Mouse (Mus musculus) midbrain, embryonic 10.5 days (tissue): Measurements from ENCODE around the gene Hdac6. TPM values are rescaled to one million over a fixed set of nuclear protein-coding genes. Genes with fewer than 3 reads are reported as not detected.
"Not testable (repeated sequence)": the region's sequence is repeated elsewhere in the genome, so short reads cannot be mapped to it uniquely, and the experiment has no call there.

ENCODE experiments used
- DNase-seq: peaks from one replicate; pipeline ENCODE4 v3.0.0-alpha.2; 2017; ENCODE audit warnings: low spot score
- H3K27ac ChIP-seq: fragments of 300-500 bp; sonication (generic); replicated peaks from 2 replicates; pipeline ENCODE4 v1.5.1; 2016; ENCODE audit warnings: mild to moderate bottlenecking
- H3K27me3 ChIP-seq: fragments of 300-500 bp; sonication (generic); 2 replicates; pipeline ENCODE4 v1.6.1; 2016; ENCODE audit warnings: low read depth, mild to moderate bottlenecking; ENCODE audit not compliant: poor library complexity, severe bottlenecking
- H3K36me3 ChIP-seq: fragments of 300-500 bp; sonication (generic); 2 replicates; pipeline ENCODE4 v1.6.1; 2016; ENCODE audit warnings: mild to moderate bottlenecking, moderate library complexity
- H3K4me1 ChIP-seq: fragments of 300-500 bp; sonication (generic); 2 replicates; pipeline ENCODE4 v1.6.1; 2016
- H3K4me3 ChIP-seq: fragments of 300-500 bp; sonication (generic); 2 replicates; pipeline ENCODE4 v1.5.1; 2016; ENCODE audit warnings: mild to moderate bottlenecking, moderate library complexity
- H3K9me3 ChIP-seq: fragments of 300-500 bp; sonication (generic); replicated peaks from 2 replicates; pipeline ENCODE4 v1.6.1; 2016; ENCODE audit warnings: mild to moderate bottlenecking
- WGBS: fragments of 180-500 bp; shearing (Covaris S2); methylation state at CpG from one replicate; pipeline ENCODE4 v1.1.7; 2016; 5-methylcytosine and 5-hydroxymethylcytosine counted together
- polyA plus RNA-seq: library from polyadenylated mRNA; unstranded; fragments of >200 nt; fragmentation: Nextera tagmentation; extraction: Ambion mirVana; gene quantifications from 2 replicates; pipeline ENCODE4 v1.2.1, GENCODE M21; 2016

Gene Hdac6
- polyA plus RNA-seq, 1 experiment from 2014 or later: 71.7 TPM

DNA sequence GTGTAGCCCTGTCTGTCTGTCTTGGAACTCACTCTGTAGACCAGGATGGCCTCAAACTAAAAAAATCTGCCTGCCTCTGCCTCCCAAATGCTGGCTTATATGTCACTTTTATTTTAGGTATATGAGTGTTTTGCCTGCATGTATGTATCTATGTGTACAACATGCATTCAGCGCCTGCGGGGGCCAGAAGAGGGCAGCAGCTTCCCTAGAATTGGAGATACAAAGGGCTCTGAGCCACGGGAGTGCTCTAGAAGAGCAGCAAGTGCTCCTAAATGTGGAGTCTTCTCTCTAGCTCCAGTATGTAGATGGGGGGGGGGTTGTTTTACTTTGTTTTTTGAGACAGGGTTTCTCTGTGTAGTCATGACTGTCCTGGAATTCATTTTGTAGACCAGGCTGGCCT lies 32.0 kb downstream of the Hdac6 start:
- whole genome bisulfite sequencing: 26% methylated on average over 3 of the region's 3 CpGs
- Histone ChIP-seq H3K27me3 (peaks cover 12% of the 10 kb centered on the region), H3K4me1 (peaks cover 17% of the 10 kb centered on the region)
- not testable (repeated sequence) for DNase-seq, H3K9me3 ChIP-seq, H3K36me3 ChIP-seq, H3K4me3 ChIP-seq, H3K27ac ChIP-seq

DNA sequence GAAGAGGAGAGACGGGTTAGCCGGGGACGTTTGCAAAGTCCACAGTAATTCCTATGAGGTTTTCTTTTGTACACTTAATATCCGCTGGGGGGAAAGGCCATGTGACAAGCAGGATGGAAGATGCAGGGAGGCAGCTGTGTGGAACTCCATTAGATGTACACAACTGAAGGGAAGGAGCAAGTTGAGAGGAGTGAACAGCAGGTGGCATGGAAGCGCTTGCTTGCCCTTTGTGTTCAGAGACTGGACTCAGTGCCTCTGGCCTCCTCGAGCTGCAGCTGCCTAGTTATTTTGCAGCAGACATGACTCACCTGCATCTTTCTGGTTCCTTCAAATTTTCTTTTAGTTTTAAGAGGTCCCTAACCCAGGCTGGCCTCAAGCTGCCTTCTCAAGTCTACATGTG lies 37.2 kb downstream of the Hdac6 start:
- 54% methylated on average over 6 of the region's 6 CpGs for WGBS
- H3K27ac ChIP-seq: no peak overlapping the region
- peaks cover 7% of the 10 kb centered on the region for H3K9me3 ChIP-seq
- no peak overlapping the region for H3K4me3 ChIP-seq
- H3K27me3 ChIP-seq: no peaks in the 10 kb centered on the region
- peaks cover 20% of the 10 kb centered on the region for H3K36me3 ChIP-seq
- DNase-seq: no peak
- H3K4me1 ChIP-seq: no peaks in the 10 kb centered on the region

DNA sequence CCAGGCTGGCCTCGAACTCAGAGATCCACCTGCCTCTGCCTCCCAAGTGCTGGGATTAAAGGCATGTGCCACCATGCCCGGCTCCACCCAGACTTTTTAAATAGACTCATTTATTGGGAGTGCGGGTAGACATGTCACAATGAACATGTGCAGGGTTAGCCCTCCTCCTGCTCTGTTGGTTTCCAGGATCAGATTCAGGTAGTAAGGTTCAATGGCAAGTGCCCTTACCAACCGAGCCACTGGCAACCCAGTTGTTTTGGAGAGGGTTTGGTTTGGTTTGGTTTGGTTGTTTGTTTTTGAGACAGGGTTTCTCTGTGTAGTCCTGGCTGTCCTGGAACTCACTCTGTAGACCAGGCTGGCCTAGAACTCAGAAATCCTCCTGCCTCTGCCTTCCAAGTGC lies 38.4 kb downstream of the Hdac6 start, which contains the start of gene Gm10490:
Gene Gm10490, plus strand, starts transcription at position 301 of the 400 bp plus-strand sequence.
- not testable (repeated sequence) for H3K4me3 ChIP-seq, H3K27ac ChIP-seq, DNase-seq, H3K9me3 ChIP-seq, H3K27me3 ChIP-seq, H3K4me1 ChIP-seq
- 94% methylated on average over 4 of the region's 4 CpGs for WGBS
- H3K36me3 ChIP-seq: peaks cover 29% of the 10 kb centered on the region

DNA sequence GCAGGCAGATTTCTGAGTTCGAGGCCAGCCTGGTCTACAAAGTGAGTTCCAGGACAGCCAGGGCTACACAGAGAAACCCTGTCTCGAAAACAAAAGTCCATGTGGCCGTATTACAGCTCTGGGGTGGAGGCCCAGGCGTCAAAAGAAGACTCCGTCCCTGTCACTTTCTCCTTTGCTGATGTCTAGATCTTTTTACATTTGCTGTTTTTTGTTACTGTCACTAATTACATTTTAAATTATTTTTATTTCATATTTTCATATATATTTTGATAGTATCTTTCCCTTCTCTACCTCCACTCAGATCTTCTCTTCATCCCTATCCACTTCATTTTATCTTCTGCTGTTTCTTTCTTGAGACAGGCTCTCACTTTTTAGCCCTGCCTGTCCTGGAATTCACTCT lies 40.0 kb downstream of the Hdac6 start, which contains the start of gene Gm10491:
Gene Gm10491, minus strand, starts transcription at position 101 of the 400 bp plus-strand sequence.
- no peak for DNase-seq
- 89% methylated on average over 5 of the region's 5 CpGs for WGBS
- no peak within 1 kb of the TSS for H3K27ac ChIP-seq

DNA sequence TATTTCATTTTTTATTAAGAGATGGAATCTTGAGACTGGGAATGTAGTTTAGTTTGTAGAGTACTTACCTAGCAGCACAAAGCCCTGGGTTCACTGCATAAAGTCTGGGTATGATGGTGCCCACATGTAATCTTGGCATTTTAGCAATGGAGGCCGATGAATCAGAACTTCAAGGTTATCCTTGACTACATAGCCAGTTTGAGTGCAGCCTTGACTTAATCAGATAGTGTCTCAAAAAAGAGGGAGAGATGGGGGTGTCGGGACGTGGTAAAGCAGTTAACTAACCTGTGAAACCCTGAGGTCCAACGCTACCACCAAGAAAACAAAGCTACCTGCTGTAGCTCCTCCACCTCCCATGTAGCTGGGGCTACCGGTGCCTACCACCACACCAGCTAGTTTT lies 43.2 kb downstream of the Hdac6 start:
- no peak overlapping the region for H3K4me3 ChIP-seq
- H3K27ac ChIP-seq: no peak overlapping the region
- H3K36me3 ChIP-seq: peaks cover 41% of the 10 kb centered on the region
- H3K27me3 ChIP-seq: no peaks in the 10 kb centered on the region
- H3K9me3 ChIP-seq: peaks cover 7% of the 10 kb centered on the region
- peaks cover 5% of the 10 kb centered on the region for H3K4me1 ChIP-seq
- 92% methylated on average over 5 of the region's 5 CpGs for WGBS
- no peak for DNase-seq

More for the DNA sequence above, 40.0 kb downstream of the Hdac6 start, which contains the start of gene Gm10491:
- Histone ChIP-seq H3K36me3 (peaks cover 36% of the 10 kb centered on the region), H3K9me3 (peaks cover 7% of the 10 kb centered on the region), H3K4me1 (no peaks in the 10 kb centered on the region), H3K4me3 (no peak within 1 kb of the TSS), H3K27me3 (no peaks in the 10 kb centered on the region)

DNA sequence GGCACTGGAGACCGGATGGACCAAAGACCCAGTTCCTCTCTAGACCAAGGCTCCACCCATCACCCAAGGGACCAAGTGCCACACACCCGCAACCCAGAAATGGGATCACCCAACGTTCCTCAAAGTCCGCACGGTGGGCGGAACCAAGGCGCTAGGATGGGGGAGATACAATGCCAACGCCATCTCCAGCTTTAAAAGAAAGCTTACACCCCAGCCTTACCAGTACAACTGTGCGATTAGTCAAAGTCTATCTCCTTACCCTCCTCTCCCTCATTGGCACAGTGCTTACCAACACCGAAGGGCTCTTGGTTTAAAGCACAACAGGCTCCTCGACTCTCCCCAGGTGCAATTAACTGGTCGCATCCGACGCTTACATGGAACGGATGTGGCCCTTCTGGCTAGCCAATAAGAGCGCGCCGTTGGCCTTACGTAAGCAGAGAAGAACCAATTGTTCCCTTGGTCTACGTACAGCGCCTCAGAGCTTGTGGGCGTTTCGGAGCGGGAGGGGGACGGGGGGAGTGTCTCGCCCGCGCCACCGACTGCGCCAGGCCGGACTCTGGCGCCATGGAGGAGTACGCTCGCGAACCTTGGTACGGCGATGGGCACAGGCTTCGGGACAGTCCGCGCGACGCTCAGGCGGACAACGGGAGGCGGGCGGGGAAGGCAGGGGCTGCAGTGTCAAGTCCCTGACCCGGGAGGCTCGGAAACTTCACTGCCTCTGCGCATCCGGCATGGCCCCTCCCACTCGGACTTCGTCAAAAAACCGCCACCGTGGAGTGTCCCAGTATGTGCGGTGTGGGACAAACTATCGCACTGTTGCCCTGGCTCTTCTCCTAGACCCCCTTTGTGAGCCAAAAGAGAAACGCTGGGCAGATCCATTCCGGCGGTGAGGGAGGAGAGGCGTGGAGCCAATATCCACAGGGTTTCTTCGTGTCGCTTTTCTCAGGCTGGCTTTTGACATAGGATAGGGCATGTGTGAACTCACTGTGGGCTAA lies 48.5 kb downstream of the Hdac6 start, which contains the start of the genes Pqbp1 and Timm17b:
Gene Pqbp1, minus strand, starts transcription at position 390 of the 995 bp plus-strand sequence.
Gene Timm17b, plus strand, starts transcription at position 478 of the 995 bp plus-strand sequence.
- H3K27ac ChIP-seq: peak within 1 kb of the TSS; percentile 88
- H3K36me3 ChIP-seq: peaks cover 37% of the 10 kb centered on the region
- DNase-seq: peak; percentile 84
- peaks cover 13% of the 10 kb centered on the region for H3K4me1 ChIP-seq
- H3K4me3 ChIP-seq: peak within 1 kb of the TSS; percentile 64
- no peaks in the 10 kb centered on the region for H3K27me3 ChIP-seq
- H3K9me3 ChIP-seq: 0 out of 2 replicates have a peak, but pooled peaks cover 4% of the 10 kb centered on the region
- WGBS: 13% methylated on average over 61 of the region's 62 CpGs

DNA sequence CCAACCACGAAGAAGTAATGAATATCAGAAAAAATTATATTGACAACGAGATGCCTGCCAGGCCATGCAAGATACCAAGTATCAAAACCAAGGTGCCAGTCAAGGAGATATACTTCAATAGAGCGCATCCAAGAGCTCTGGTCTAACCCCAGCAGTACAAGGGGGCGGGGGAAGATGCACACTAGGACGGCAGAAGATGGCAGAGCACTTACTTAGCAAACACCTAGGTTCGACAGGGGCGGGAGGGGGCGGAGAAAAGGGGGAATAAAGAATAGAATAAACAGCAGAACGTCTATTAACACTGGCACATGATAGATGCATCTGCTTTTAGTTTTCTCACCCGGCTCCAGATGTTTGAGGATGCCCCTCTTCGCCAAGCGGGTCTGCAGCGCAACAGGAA lies 49.5 kb downstream of the Hdac6 start:
- Histone ChIP-seq H3K9me3 (0 out of 2 replicates have a peak, but pooled peaks cover 4% of the 10 kb centered on the region), H3K4me1 (peaks cover 13% of the 10 kb centered on the region), H3K36me3 (peaks cover 40% of the 10 kb centered on the region), H3K4me3 (peak overlapping the region; percentile 64), H3K27me3 (no peaks in the 10 kb centered on the region), H3K27ac (peak overlapping the region; percentile 88)
- DNase-seq: no peak
- 28% methylated on average over 13 of the region's 13 CpGs for WGBS

DNA sequence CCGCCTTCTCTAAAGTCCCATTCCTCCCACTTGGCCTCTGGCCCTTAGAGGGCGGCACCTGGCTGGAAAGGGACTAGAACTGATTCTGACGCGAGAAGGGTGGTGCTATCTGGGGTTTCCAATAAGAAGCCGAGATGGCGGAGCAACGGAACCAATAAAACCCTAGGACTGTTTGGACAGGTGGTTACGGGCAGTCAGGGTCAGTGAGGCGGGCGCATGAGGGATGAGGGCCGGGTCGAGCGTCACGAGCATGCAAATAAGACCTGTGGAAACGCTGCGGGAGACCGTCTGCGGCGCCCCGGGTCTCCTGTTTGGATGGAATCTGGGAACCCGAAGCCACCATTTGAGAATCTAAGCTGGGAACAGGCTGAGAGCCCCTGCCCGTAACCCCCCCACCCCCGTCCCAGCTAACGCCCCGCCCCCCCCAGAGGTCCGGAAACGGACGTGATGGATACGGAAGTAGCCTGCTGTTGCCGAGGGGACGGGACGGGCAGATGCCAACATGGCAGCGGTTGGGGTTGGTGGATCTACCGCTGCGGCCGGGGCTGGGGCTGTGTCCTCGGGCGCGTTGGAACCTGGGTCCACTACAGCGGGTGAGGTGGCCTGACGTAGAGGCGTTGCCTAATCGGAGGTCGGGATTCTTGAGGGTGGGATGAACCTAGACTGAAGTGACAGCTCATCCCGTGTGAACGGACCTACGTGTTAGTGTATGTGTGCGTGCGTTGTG lies 63.7 kb downstream of the Hdac6 start, which contains the start of gene Slc35a2:
Gene Slc35a2, plus strand, starts transcription at position 188 of the 727 bp plus-strand sequence.
- peaks cover 23% of the 10 kb centered on the region for H3K4me1 ChIP-seq
- 16% methylated on average over 41 of the region's 49 CpGs for WGBS
- peak within 1 kb of the TSS; percentile 69 for H3K4me3 ChIP-seq
- DNase-seq: peak; percentile 76
- H3K36me3 ChIP-seq: peaks cover 24% of the 10 kb centered on the region; the same call in 1 of the 2 replicates
- no peaks in the 10 kb centered on the region for H3K27me3 ChIP-seq
- peaks cover 9% of the 10 kb centered on the region; the same call in 1 of the 2 replicates for H3K9me3 ChIP-seq
- H3K27ac ChIP-seq: peak within 1 kb of the TSS; percentile 85

Other genes with a start within 250 kb of the Hdac6 start
- 16.7 and 23.2 TPM in 2 replicates for gene Wdr45, start 233.6 kb downstream of the Hdac6 start, polyA plus RNA-seq
- gene Gm45208, start 225.6 kb downstream of the Hdac6 start, polyA plus RNA-seq: 0.36 and 0.50 TPM in 2 replicates
- 85.9 and 90.5 TPM in 2 replicates for gene Praf2, start 219.4 kb downstream of the Hdac6 start, polyA plus RNA-seq
- 17.0 and 17.6 TPM in 2 replicates for gene Ccdc120, start 197.0 kb downstream of the Hdac6 start, polyA plus RNA-seq
- 27.9 and 35.8 TPM in 2 replicates for gene Tfe3, start 185.3 kb downstream of the Hdac6 start, polyA plus RNA-seq
- gene Gripap1, start 158.1 kb downstream of the Hdac6 start, polyA plus RNA-seq: 47.3 and 58.8 TPM in 2 replicates
- 0.59 and 1.1 TPM in 2 replicates for gene Kcnd1, start 125.6 kb downstream of the Hdac6 start, polyA plus RNA-seq
- 40.7 and 45.1 TPM in 2 replicates for gene Otud5, start 106.5 kb downstream of the Hdac6 start, polyA plus RNA-seq
- 14.0 and 16.5 TPM in 2 replicates for gene Pim2, start 69.6 kb downstream of the Hdac6 start, polyA plus RNA-seq
- 28.3 and 31.4 TPM in 2 replicates for gene Slc35a2, start 63.9 kb downstream of the Hdac6 start, polyA plus RNA-seq
- 132 and 146 TPM in 2 replicates for gene Pqbp1, start 48.6 kb downstream of the Hdac6 start, polyA plus RNA-seq
- gene Timm17b, start 48.5 kb downstream of the Hdac6 start, polyA plus RNA-seq: 193 and 203 TPM in 2 replicates
- not detected in 2 replicates for gene Gm10491, start 40.1 kb downstream of the Hdac6 start, polyA plus RNA-seq
- not detected in 2 replicates for gene Gm10490, start 38.3 kb downstream of the Hdac6 start, polyA plus RNA-seq
- gene Pcsk1n, start 28.1 kb downstream of the Hdac6 start, polyA plus RNA-seq: 13.3 and 26.7 TPM in 2 replicates
- gene Eras, start 19.3 kb downstream of the Hdac6 start, polyA plus RNA-seq: 0.19 TPM in 1 of 2 replicates, not detected in the other
- gene Gata1, start 30.2 kb upstream of the Hdac6 start, polyA plus RNA-seq: 5.4 and 7.8 TPM in 2 replicates
- gene Glod5, start 70.6 kb upstream of the Hdac6 start, polyA plus RNA-seq: 0.54 and 0.56 TPM in 2 replicates
- 95.8 and 99.4 TPM in 2 replicates for gene Suv39h1, start 126.9 kb upstream of the Hdac6 start, polyA plus RNA-seq
- 0.17 and 0.31 TPM in 2 replicates for gene Was, start 142.6 kb upstream of the Hdac6 start, polyA plus RNA-seq
- 22.8 and 32.2 TPM in 2 replicates for gene Wdr13, start 185.0 kb upstream of the Hdac6 start, polyA plus RNA-seq
- gene Rbm3, start 198.0 kb upstream of the Hdac6 start, polyA plus RNA-seq: 397 and 409 TPM in 2 replicates
- gene Tbc1d25, start 228.3 kb upstream of the Hdac6 start, polyA plus RNA-seq: 8.7 and 11.2 TPM in 2 replicates
- gene Ebp, start 245.6 kb upstream of the Hdac6 start, polyA plus RNA-seq: 35.1 TPM in 2 replicates